In the genomic region with DNA sequence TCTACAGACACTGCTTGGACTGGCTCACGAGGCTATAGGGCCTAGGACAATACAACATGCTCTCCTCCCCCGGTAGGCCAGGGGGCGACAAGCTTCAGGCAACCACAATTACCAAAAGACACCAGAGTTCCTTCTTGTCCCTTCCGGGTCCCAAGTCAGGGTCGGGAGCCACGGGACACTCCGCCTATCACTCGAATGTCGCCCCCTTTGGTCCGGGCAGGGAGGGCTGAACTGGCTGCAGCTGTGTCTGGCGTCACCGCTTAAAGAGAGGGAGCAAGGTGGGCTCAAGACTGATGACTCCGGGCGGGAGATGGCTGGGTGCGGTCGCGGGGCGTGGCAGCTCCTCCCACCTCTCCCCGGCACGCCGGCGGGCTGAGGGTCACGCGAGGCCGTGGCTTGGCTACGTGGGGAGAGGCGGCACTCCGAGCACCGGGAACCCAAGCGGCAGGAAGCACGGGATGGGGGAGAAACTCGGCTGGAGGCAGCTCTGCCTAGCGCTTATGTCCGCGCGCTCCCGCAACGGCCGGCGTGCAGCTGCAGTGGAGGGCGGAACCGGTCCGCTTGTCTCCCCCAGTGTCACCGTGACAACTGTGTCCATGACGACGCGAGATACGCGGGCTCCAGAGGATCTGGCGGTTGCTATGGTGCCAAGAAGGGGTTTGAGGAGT, we compare ENCODE assay signal across 8 mouse cellular contexts. TPM values are rescaled to one million over a fixed set of nuclear protein-coding genes. Genes with fewer than 3 reads are reported as not detected.
DNase-seq lines count a peak whose midpoint lies in the region; ATAC-seq and TF ChIP-seq lines count a peak whose summit lies in the region.

A gene (minus strand): TSS at position 536 of the 668 bp plus-strand sequence.

- ATAC-seq in forebrain, embryonic 13.5 days, result peak; percentile 97
- ATAC-seq in heart, embryonic 16.5 days (replicated peaks; ENCODE audit: extremely low read depth, insufficient read depth, low FRiP score), result peak; percentile 80
- peak; percentile 62 for ATAC-seq in liver, embryonic 14.5 days (ENCODE audit: insufficient read depth)
- ATAC-seq in stomach, embryonic 14.5 days (ENCODE audit: insufficient number of reproducible peaks, insufficient read depth, low FRiP score, low read depth), result peak; percentile 74

- no peaks in the 10 kb centered on the region for H3K9me3 ChIP-seq in forebrain, embryonic 13.5 days (replicated peaks)
- no peaks in the 10 kb centered on the region for H3K9me3 ChIP-seq in heart, embryonic 16.5 days (replicated peaks; ENCODE audit: control insufficient read depth, low read length)
- no peaks in the 10 kb centered on the region for H3K9me3 ChIP-seq in liver, embryonic 14.5 days (ENCODE audit: control insufficient read depth, low read length)
- no peaks in the 10 kb centered on the region for H3K9me3 ChIP-seq in stomach, embryonic 14.5 days (ENCODE audit: control insufficient read depth, low read depth, low read length)

- no peaks in the 10 kb centered on the region for H3K27me3 ChIP-seq in forebrain, embryonic 13.5 days
- H3K27me3 ChIP-seq in heart, embryonic 16.5 days (ENCODE audit: control insufficient read depth, insufficient read depth, low read length), result no peaks in the 10 kb centered on the region
- no peaks in the 10 kb centered on the region for H3K27me3 ChIP-seq in liver, embryonic 14.5 days (ENCODE audit: control insufficient read depth, insufficient read depth, low read length)
- H3K27me3 ChIP-seq in stomach, embryonic 14.5 days (ENCODE audit: control insufficient read depth, insufficient read depth, low read length), result no peaks in the 10 kb centered on the region

- TF ChIP-seq EP300 in liver, embryonic 14.5 days (IDR thresholded peaks at IDR 0.05; ENCODE audit: low read depth), result no peak

- peak within 1 kb of the TSS; percentile 60 for H3K4me3 ChIP-seq in forebrain, embryonic 13.5 days
- H3K4me3 ChIP-seq in heart, embryonic 16.5 days (ENCODE audit: low read length), result peak within 1 kb of the TSS; percentile 72
- H3K4me3 ChIP-seq in liver, embryonic 14.5 days (ENCODE audit: insufficient read depth in 1 of 2, low read depth in 2 of 2, low read length in 2 of 2), result peak within 1 kb of the TSS; percentile 40 to 60
- H3K4me3 ChIP-seq in stomach, embryonic 14.5 days (ENCODE audit: low read depth, low read length), result peak within 1 kb of the TSS; percentile 36

- under 1% methylated on average over 49 of the region's 50 CpGs for WGBS in forebrain, embryonic 13.5 days
- 2% methylated on average over 48 of the region's 50 CpGs for WGBS in heart, embryonic 16.5 days
- WGBS in liver, embryonic 14.5 days (ENCODE audit: insufficient replicate concordance), result 4% methylated on average over 50 of the region's 50 CpGs
- 2% methylated on average over 43 of the region's 50 CpGs for WGBS in stomach, embryonic 14.5 days

- H3K4me2 ChIP-seq in forebrain, embryonic 13.5 days, result peak within 1 kb of the TSS; percentile 90
- peak within 1 kb of the TSS; percentile 98 for H3K4me2 ChIP-seq in heart, embryonic 16.5 days (ENCODE audit: low read depth, low read length)
- H3K4me2 ChIP-seq in liver, embryonic 14.5 days (ENCODE audit: low read depth), result peak within 1 kb of the TSS; percentile 94
- peak within 1 kb of the TSS; percentile 70 for H3K4me2 ChIP-seq in stomach, embryonic 14.5 days (replicated peaks; ENCODE audit: low read depth, low read length)

- DNase-seq in CD8-positive naive resting alpha-beta T cell, adult 2 months (ENCODE audit: low read depth in 2 of 2, low spot score in 2 of 2), result peak; percentile 32 to 42
- DNase-seq in c-Kit-positive CD71-positive TER-119-negative erythroid progenitor cells, embryonic 14.5 days (ENCODE audit: low read depth), result peak; percentile 83
- peak; percentile 61 to 69 for DNase-seq in kidney, postnatal 25 days
- peak; percentile 76 to 83 (median 78) for DNase-seq in liver, embryonic 14.5 days (ENCODE audit: low read depth in 3 of 3, low spot score in 3 of 3)
- DNase-seq in neural tube, embryonic 10.5 days (ENCODE audit: extremely low spot score, low spot score), result peak; percentile 87

- H3K27ac ChIP-seq in forebrain, embryonic 13.5 days, result peak within 1 kb of the TSS; percentile 68
- H3K27ac ChIP-seq in heart, embryonic 16.5 days (ENCODE audit: low read length), result no peak within 1 kb of the TSS; the same call in 1 of the 2 replicates
- H3K27ac ChIP-seq in liver, embryonic 14.5 days, result peak within 1 kb of the TSS; percentile 32
- H3K27ac ChIP-seq in stomach, embryonic 14.5 days (ENCODE audit: low read length), result no peak within 1 kb of the TSS

- TF ChIP-seq CTCF in liver, embryonic 14.5 days (IDR thresholded peaks at IDR 0.05; ENCODE audit: low read depth), result peak; percentile 55

- H3K9ac ChIP-seq in forebrain, embryonic 13.5 days, result peak within 1 kb of the TSS; percentile 72
- H3K9ac ChIP-seq in heart, embryonic 16.5 days (ENCODE audit: low read length), result peak within 1 kb of the TSS; percentile 76
- H3K9ac ChIP-seq in liver, embryonic 14.5 days (replicated peaks), result peak within 1 kb of the TSS; percentile 62
- peak within 1 kb of the TSS; percentile 23; the same call in 1 of the 2 replicates for H3K9ac ChIP-seq in stomach, embryonic 14.5 days (replicated peaks; ENCODE audit: low read depth, low read length)

- H3K4me1 ChIP-seq in forebrain, embryonic 13.5 days, result peaks cover 27% of the 10 kb centered on the region
- H3K4me1 ChIP-seq in heart, embryonic 16.5 days (ENCODE audit: control insufficient read depth, insufficient read depth, low read length), result peaks cover 24% of the 10 kb centered on the region
- H3K4me1 ChIP-seq in liver, embryonic 14.5 days (replicated peaks; ENCODE audit: control insufficient read depth in 2 of 2, insufficient read depth in 2 of 2, low read length in 1 of 2), result peaks cover 46 to 47% of the 10 kb centered on the region in 2 experiments
- H3K4me1 ChIP-seq in stomach, embryonic 14.5 days (ENCODE audit: control insufficient read depth, insufficient read depth, low read length), result peaks cover 6% of the 10 kb centered on the region; the same call in 1 of the 2 replicates

- H3K36me3 ChIP-seq in forebrain, embryonic 13.5 days (ENCODE audit: poor library complexity, severe bottlenecking), result peaks cover 28% of the 10 kb centered on the region
- H3K36me3 ChIP-seq in heart, embryonic 16.5 days (ENCODE audit: control insufficient read depth, insufficient read depth), result peaks cover 12% of the 10 kb centered on the region
- peaks cover 18% of the 10 kb centered on the region for H3K36me3 ChIP-seq in liver, embryonic 14.5 days (replicated peaks; ENCODE audit: control insufficient read depth, insufficient read depth, low read depth)
- H3K36me3 ChIP-seq in stomach, embryonic 14.5 days (ENCODE audit: control insufficient read depth, insufficient read depth, low read length), result peaks cover 11% of the 10 kb centered on the region

RNA-seq across cellular contexts. Expression of the gene that starts here (rescaled TPM):
- polyA plus RNA-seq in forebrain, embryonic 13.5 days (2015; fragmentation: Nextera tagmentation; extraction: Ambion mirVana), result 3.6 and 4.3 TPM in 2 replicates
- 0.59 and 0.60 TPM in 2 replicates for polyA plus RNA-seq in heart, embryonic 16.5 days (2015; fragmentation: Nextera tagmentation; extraction: Ambion mirVana)
- polyA plus RNA-seq in liver, embryonic 14.5 days (2012; rRNA removed), result 0.09 and 0.10 TPM in 2 replicates
- polyA plus RNA-seq in liver, embryonic 14.5 days (2014; fragmentation: Nextera tagmentation; extraction: Ambion mirVana), result 0.05 and 0.11 TPM in 2 replicates
- 0.45 and 0.90 TPM in 2 replicates for polyA plus RNA-seq in stomach, embryonic 14.5 days (2014; fragmentation: Nextera tagmentation; extraction: Ambion mirVana)

Comparison
In these comparisons a context has a peak if more than half of its experiments do, and no peak if none do; other contexts are left out.
1. Peak in ATAC-seq, H3K4me3 ChIP-seq, H3K9ac ChIP-seq and H3K4me2 ChIP-seq in heart, embryonic 16.5 days; RNA of the gene not detected or under 1 TPM.
2. Peak in DNase-seq, ATAC-seq, H3K4me3 ChIP-seq, H3K27ac ChIP-seq, H3K9ac ChIP-seq and H3K4me2 ChIP-seq in liver, embryonic 14.5 days; RNA of the gene not detected or under 1 TPM.
3. Peak in ATAC-seq, H3K4me3 ChIP-seq, H3K9ac ChIP-seq and H3K4me2 ChIP-seq in stomach, embryonic 14.5 days; RNA of the gene not detected or under 1 TPM.
4. DNase-seq: peak in every context shown above with its lines; median percentile 87 in neural tube, embryonic 10.5 days; 83 in c-Kit-positive CD71-positive TER-119-negative erythroid progenitor cells, embryonic 14.5 days; 78 in liver, embryonic 14.5 days; 65 in kidney, postnatal 25 days; 37 in CD8-positive naive resting alpha-beta T cell, adult 2 months.
5. H3K9ac ChIP-seq: peak in every context shown above with its lines; median percentile 76 in heart, embryonic 16.5 days; 72 in forebrain, embryonic 13.5 days; 62 in liver, embryonic 14.5 days; 23 in stomach, embryonic 14.5 days.